Mouse (Mus musculus) hindbrain, postnatal 0 days (tissue): Measurements from ENCODE around the gene Zdhhc19. TPM values are rescaled to one million over a fixed set of nuclear protein-coding genes. Genes with fewer than 3 reads are reported as not detected.

Experiments used
- ATAC-seq: fragments of 200-750 bp; cut with Nextera tagmentation; 2 replicates; pipeline ENCODE4 v1.8.0; 2017; ENCODE audit warnings: mild to moderate bottlenecking, moderate TSS enrichment, moderate library complexity
- DNase-seq: peaks from one replicate; pipeline ENCODE4 v3.0.0-alpha.2; 2015; ENCODE audit warnings: low spot score
- H3K27ac ChIP-seq: fragments of 300-500 bp; sonication (generic); 2 replicates; pipeline ENCODE4 v1.5.1; 2014; ENCODE audit warnings: mild to moderate bottlenecking
- H3K27me3 ChIP-seq: fragments of 300-500 bp; sonication (generic); 2 replicates; pipeline ENCODE4 v1.6.1; 2014; ENCODE audit warnings: low read length, mixed read lengths; ENCODE audit not compliant: insufficient read depth
- H3K36me3 ChIP-seq: fragments of 300-500 bp; sonication (generic); 2 replicates; pipeline ENCODE4 v1.6.1; 2014; ENCODE audit warnings: low read length, mixed read lengths; ENCODE audit not compliant: insufficient read depth
- H3K4me1 ChIP-seq: fragments of 300-500 bp; sonication (generic); 2 replicates; pipeline ENCODE4 v1.6.1; 2014; ENCODE audit warnings: antibody characterized with exemption, low read length, mixed read lengths; ENCODE audit not compliant: insufficient read depth
- H3K4me2 ChIP-seq: fragments of 300-500 bp; sonication (generic); 2 replicates; pipeline ENCODE4 v1.6.1; 2014; ENCODE audit warnings: low read depth, mild to moderate bottlenecking, low read length, moderate library complexity, mixed read lengths
- H3K4me3 ChIP-seq: fragments of 300-500 bp; sonication (generic); 2 replicates; pipeline ENCODE4 v1.5.1; 2014; ENCODE audit warnings: low read length
- H3K9ac ChIP-seq: fragments of 300-500 bp; sonication (generic); replicated peaks from 2 replicates; pipeline ENCODE4 v1.6.1; 2014; ENCODE audit warnings: mild to moderate bottlenecking, low read length, moderate library complexity, mixed read lengths
- H3K9me3 ChIP-seq: fragments of 300-500 bp; sonication (generic); 2 replicates; pipeline ENCODE4 v1.6.1; 2016; ENCODE audit warnings: low read length, mixed read lengths
- CTCF ChIP-seq: IDR thresholded peaks from 2 replicates; pipeline ENCODE4 v1.5.1; 2016; ENCODE audit warnings: antibody characterized with exemption, control low read depth, low read depth
- WGBS: fragments of 180-500 bp; shearing (Covaris S2); extraction: QIAGEN DNeasy Blood & Tissue Kit; methylation state at CpG from one replicate; pipeline ENCODE4 v1.1.7; 2014; 5-methylcytosine and 5-hydroxymethylcytosine counted together
- polyA plus RNA-seq: library from polyadenylated mRNA; unstranded; fragments of >200 nt; fragmentation: Nextera tagmentation; extraction: Ambion mirVana; gene quantifications from 2 replicates; pipeline ENCODE4 v1.2.1, GENCODE M21; 2015
- total RNA-seq: library from RNA; depleted of rRNA; stranded (reverse); fragments of >200 nt; gene quantifications from 2 replicates; pipeline ENCODE4 v1.2.3, GENCODE M21; 2014

Gene Zdhhc19
- total and polyA plus RNA-seq, 2 experiments from 2014 or later, result 0.33 TPM; not detected in 1

- H3K36me3 ChIP-seq, result peaks cover 43% of the 10 kb centered on the region
- H3K4me1 ChIP-seq, result no peaks in the 10 kb centered on the region
Measured at GRCm38 (mm10) chr16:32468488-32468887, 27.6 kb upstream of the Zdhhc19 start.

DNA sequence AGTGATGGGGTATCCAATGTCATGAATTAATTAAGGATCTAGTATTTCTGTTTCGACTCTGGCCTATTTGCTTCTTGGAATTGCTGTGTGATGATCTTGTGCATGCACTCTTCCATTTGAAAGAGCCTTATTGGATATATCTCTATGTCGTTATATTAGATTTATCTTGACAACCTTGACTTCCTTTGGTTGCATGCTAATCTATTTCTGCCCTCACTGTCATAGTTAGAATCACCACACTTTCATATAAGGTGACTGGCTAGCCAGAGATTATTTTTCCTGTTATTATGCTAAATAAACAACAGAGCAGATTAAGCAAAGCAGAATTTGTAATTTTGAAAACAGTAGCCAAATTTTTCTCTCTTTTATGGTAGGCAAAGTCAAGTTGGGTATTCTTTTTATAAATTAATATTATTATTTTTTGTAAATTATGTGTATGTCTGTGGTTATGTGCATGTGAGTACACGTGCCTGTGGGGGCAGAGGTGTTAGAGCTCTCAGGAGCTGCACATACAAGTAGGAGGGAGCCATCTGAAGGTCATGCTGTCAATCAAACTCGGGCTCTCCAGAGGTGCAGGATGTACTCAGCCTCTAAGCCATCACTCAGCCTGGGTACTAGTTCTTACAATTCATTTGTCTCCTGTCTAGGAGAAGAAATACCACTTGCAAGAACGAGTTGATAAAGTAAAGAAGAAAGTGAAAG is 26.5 kb upstream of the Zdhhc19 start:
- DNase-seq (no peak), ATAC-seq (no peak)
- no peak for TF ChIP-seq CTCF
- Histone ChIP-seq H3K36me3 (peaks cover 38% of the 10 kb centered on the region), H3K27ac (no peak overlapping the region), H3K9ac (no peak overlapping the region), H3K9me3 (no peaks in the 10 kb centered on the region), H3K27me3 (no peaks in the 10 kb centered on the region), H3K4me2 (no peak overlapping the region), H3K4me3 (no peak overlapping the region), H3K4me1 (no peaks in the 10 kb centered on the region)
- WGBS, result 87% methylated on average over 5 of the region's 5 CpGs

More at GRCm38 (mm10) chr16:32468488-32468887, 27.6 kb upstream of the Zdhhc19 start:
- Histone ChIP-seq H3K4me3 (no peak overlapping the region), H3K4me2 (no peak overlapping the region), H3K27ac (no peak overlapping the region), H3K27me3 (no peaks in the 10 kb centered on the region), H3K9me3 (no peaks in the 10 kb centered on the region), H3K9ac (no peak overlapping the region)
- DNase-seq, result no peak
- WGBS, result 77% methylated on average over 3 of the region's 3 CpGs
- ATAC-seq, result no peak
- no peak for TF ChIP-seq CTCF

DNA sequence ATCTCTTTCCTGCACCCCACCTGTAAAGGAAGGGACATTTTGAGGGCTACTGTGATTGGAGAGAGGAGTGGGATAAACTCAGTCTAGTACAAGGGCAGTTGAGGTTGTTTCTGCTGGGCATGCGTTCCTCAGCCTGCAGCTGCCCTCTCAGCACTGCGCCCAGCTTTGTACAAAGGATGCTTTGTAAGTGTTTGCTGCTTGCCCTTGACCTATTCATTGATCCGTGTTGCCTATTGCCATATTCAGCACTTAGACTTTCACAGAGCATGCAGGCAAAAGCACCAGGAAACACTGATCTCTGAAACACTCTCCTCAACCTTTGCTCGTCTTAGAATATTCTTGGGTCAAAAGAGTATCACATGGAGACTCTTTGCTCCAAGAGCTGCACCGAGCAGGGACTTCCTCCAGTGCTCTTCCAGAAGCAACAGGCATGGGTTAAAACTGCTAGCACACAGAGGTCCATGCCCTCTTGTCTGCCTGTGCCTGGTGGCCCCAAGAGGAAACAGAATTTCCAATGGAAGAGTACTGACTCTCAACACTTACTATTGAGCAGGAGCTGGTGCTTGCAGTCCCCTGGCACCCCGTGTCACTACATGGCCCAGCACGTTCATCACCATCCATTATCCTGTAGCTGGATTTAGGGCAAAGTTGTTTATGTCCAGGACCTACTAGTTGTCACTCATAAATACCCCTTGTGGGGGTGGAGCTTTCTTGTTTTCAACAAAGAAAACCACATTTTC is 23.6 kb upstream of the Zdhhc19 start:
- Histone ChIP-seq H3K9me3 (no peaks in the 10 kb centered on the region), H3K27ac (no peak overlapping the region), H3K9ac (no peak overlapping the region), H3K4me1 (no peaks in the 10 kb centered on the region), H3K36me3 (peaks cover 32% of the 10 kb centered on the region), H3K4me3 (no peak overlapping the region), H3K27me3 (no peaks in the 10 kb centered on the region), H3K4me2 (no peak overlapping the region)
- WGBS, result 78% methylated on average over 7 of the region's 7 CpGs
- no peak for ATAC-seq
- no peak for DNase-seq
- TF ChIP-seq CTCF, result no peak

DNA sequence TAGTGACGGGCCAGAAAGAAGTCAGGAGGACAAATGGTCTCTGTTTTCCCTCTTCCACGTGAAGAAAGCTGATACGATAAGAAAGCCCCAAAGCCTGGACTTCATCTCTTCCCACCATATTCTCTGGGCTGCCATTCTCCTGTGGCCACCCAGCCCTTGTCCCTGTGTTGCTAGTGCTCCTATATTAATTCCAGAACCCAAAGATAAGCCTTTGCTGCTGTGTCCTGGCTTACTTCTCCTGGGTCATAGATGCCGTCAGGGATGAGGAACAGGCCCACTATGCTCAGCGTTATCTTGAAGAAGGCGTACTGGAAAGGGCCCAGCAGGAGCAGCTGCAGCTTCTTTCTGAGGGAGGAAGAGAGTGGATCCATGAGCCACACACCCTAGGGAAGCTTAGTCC is 18.8 kb upstream of the Zdhhc19 start:
- no peak for TF ChIP-seq CTCF
- H3K27me3 ChIP-seq, result no peaks in the 10 kb centered on the region
- H3K9ac ChIP-seq, result no peak overlapping the region
- H3K36me3 ChIP-seq, result peaks cover 8% of the 10 kb centered on the region; the same call in 1 of the 2 replicates
- ATAC-seq, result no peak
- DNase-seq, result no peak
- WGBS, result 90% methylated on average over 6 of the region's 6 CpGs
- no peaks in the 10 kb centered on the region for H3K4me1 ChIP-seq
- H3K4me3 ChIP-seq, result no peak overlapping the region
- H3K27ac ChIP-seq, result no peak overlapping the region
- no peaks in the 10 kb centered on the region for H3K9me3 ChIP-seq
- no peak overlapping the region for H3K4me2 ChIP-seq

DNA sequence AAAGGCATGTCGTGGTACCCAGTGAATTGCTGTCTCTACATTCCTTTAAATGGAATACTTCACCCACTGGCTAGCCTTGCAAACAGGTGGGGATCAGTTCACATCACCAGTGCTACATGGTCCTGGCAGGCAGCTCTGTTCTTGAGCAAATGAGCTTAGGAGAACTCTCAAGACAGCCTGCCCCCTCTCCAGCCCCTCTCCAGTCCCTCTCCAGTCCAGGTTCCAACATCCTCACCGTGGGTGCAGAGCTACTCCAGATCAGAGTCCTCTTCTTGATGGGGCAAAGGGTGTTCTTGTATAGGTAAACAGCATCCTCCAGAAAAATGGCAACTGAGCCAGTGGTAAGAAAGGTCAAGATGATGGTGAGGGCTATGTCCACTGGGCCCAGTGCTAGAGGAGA is 16.6 kb upstream of the Zdhhc19 start:
- H3K4me1 ChIP-seq, result no peaks in the 10 kb centered on the region
- no peak for DNase-seq
- H3K27ac ChIP-seq, result no peak overlapping the region
- no peak for ATAC-seq
- TF ChIP-seq CTCF, result no peak
- H3K4me3 ChIP-seq, result no peak overlapping the region
- WGBS, result 71% methylated on average over 2 of the region's 2 CpGs
- H3K9ac ChIP-seq, result no peak overlapping the region
- H3K4me2 ChIP-seq, result no peak overlapping the region
- H3K27me3 ChIP-seq, result no peaks in the 10 kb centered on the region
- no peaks in the 10 kb centered on the region for H3K36me3 ChIP-seq
- no peaks in the 10 kb centered on the region for H3K9me3 ChIP-seq

GRCm38 (mm10) chr16:32484431-32484871 is 11.6 kb upstream of the Zdhhc19 start:
- DNase-seq, result no peak
- no peak overlapping the region for H3K27ac ChIP-seq
- H3K4me3 ChIP-seq, result no peak overlapping the region
- no peak for ATAC-seq
- no peak for TF ChIP-seq CTCF
- H3K9me3 ChIP-seq, result no peaks in the 10 kb centered on the region
- no peaks in the 10 kb centered on the region for H3K4me1 ChIP-seq
- no peaks in the 10 kb centered on the region for H3K36me3 ChIP-seq
- no peak overlapping the region for H3K4me2 ChIP-seq
- WGBS, result 58% methylated on average over 7 of the region's 7 CpGs
- H3K27me3 ChIP-seq, result no peaks in the 10 kb centered on the region
- no peak overlapping the region for H3K9ac ChIP-seq

- ATAC-seq, result no peak
- Histone ChIP-seq H3K4me1 (no peaks in the 10 kb centered on the region), H3K9me3 (no peaks in the 10 kb centered on the region), H3K36me3 (no peaks in the 10 kb centered on the region), H3K27ac (no peak overlapping the region), H3K27me3 (no peaks in the 10 kb centered on the region), H3K4me2 (no peak overlapping the region), H3K4me3 (no peak overlapping the region), H3K9ac (no peak overlapping the region)
- TF ChIP-seq CTCF, result no peak
- no peak for DNase-seq
- WGBS, result 86% methylated on average over 2 of the region's 2 CpGs
Measured at GRCm38 (mm10) chr16:32485209-32485608, 10.9 kb upstream of the Zdhhc19 start.
